Mouse (Mus musculus) sigmoid colon, adult 10 weeks (tissue): ENCODE data around the gene Alg13. TPM values are rescaled to one million over a fixed set of nuclear protein-coding genes. Genes with fewer than 3 reads are reported as not detected.

ENCODE experiments used
- polyA plus RNA-seq: library from polyadenylated mRNA; stranded (reverse); fragments of 350-450 nt; fragmentation: Illumina TruSeq; extraction: RNeasy Lipid Tissue Mini Kit (QIAGEN cat#74804); gene quantifications from one replicate; pipeline ENCODE4 v1.2.3, GENCODE M21; 2014; ENCODE audit warnings: low read depth, low replicate concordance

Gene Alg13
- polyA plus RNA-seq, result 25.2 TPM

DNA sequence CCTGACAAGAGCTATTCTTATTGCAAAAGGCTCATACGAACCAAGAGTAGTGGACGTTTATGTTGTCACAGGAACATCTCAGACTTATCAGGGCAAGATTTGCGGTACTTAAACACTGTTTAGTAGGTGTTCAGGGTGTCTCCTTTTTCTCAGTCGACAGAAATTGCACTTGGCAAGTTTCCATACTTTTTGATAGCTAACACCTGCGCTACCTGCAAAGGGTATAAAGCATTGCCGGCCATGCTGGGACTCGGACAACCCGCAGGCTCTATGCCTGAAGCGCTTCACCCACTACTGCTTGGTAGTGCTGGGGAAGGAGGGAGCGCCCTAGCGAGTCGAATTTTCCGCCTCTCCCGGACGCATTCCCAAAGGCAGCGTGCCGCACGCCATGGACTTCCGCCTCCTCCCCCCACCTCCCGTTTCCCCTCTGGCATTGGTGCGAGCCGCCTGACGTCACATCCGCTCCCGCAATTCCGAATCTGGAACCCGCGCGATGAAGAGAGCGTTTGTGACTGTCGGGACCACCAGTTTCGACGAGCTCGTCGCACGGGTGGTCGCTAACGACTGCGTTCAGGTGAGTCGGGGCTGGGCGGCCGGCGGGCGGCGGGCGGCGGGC lies at the start of gene Alg13:
Alg13 (plus strand) TSS at position 257 of the 616 bp plus-strand sequence.

Other genes starting within 250 kb of the Alg13 start
- 0.25 TPM for gene A730046J19Rik, start 164.1 kb upstream of the Alg13 start, polyA plus RNA-seq
- not detected for gene Trpc5os, start 138.8 kb downstream of the Alg13 start, polyA plus RNA-seq